Mouse (Mus musculus) forebrain, embryonic 16.5 days (tissue): ENCODE data around the gene Thoc3. TPM values are rescaled to one million over a fixed set of nuclear protein-coding genes. Genes with fewer than 3 reads are reported as not detected.

Experiments
- polyA plus RNA-seq: library from polyadenylated mRNA; unstranded; fragments of >200 nt; fragmentation: Nextera tagmentation; extraction: Ambion mirVana; gene quantifications from 2 replicates; pipeline ENCODE4 v1.2.1, GENCODE M21; 2015

Gene Thoc3
- polyA plus RNA-seq, 1 experiment from 2014 or later = 85.6 TPM

Other genes with a start within 250 kb of the Thoc3 start
- gene Cplx2, start 97.5 kb downstream of the Thoc3 start, polyA plus RNA-seq = 31.8 and 34.3 TPM in 2 replicates
- 26.3 and 27.7 TPM in 2 replicates for gene Simc1, start 34.9 kb upstream of the Thoc3 start, polyA plus RNA-seq
- 310 and 319 TPM in 2 replicates for gene 4833439L19Rik, start 96.6 kb upstream of the Thoc3 start, polyA plus RNA-seq
- 79.7 and 92.5 TPM in 2 replicates for gene Arl10, start 106.2 kb upstream of the Thoc3 start, polyA plus RNA-seq
- gene Nop16, start 121.2 kb upstream of the Thoc3 start, polyA plus RNA-seq = 67.7 and 69.8 TPM in 2 replicates
- gene Higd2a, start 121.4 kb upstream of the Thoc3 start, polyA plus RNA-seq = 195 and 207 TPM in 2 replicates
- 132 and 157 TPM in 2 replicates for gene Cltb, start 142.5 kb upstream of the Thoc3 start, polyA plus RNA-seq
- 60.8 and 62.9 TPM in 2 replicates for gene Faf2, start 152.9 kb upstream of the Thoc3 start, polyA plus RNA-seq
- 88.9 and 92.2 TPM in 2 replicates for gene Rnf44, start 225.1 kb upstream of the Thoc3 start, polyA plus RNA-seq
- 0.16 and 0.25 TPM in 2 replicates for gene Cdhr2, start 232.6 kb upstream of the Thoc3 start, polyA plus RNA-seq